ENCODE assay signal across 27 mouse cellular contexts in genomic region chr4:106584665-106585064, GRCm38 (mm10). TPM values are rescaled to one million over a fixed set of nuclear protein-coding genes. Genes with fewer than 3 reads are reported as not detected.
"Had no signal": no experiment of that assay in that cellular context is flagged by ENCODE, and none has a peak within 500 bp of the region (broad histone marks: within the 10 kb centered on the region; RNA-seq: fewer than 3 reads in every experiment).

No protein-coding gene starts in this region.

- H3K9me3 ChIP-seq: lung, embryonic 15.5 days; megakaryocyte, embryonic 14.5 days; midbrain, embryonic 13.5 days; midbrain, embryonic 15.5 days; neural tube, embryonic 13.5 days; neural tube, embryonic 15.5 days had no signal

- H3K27me3 ChIP-seq: lung, embryonic 15.5 days; megakaryocyte, embryonic 14.5 days; midbrain, embryonic 13.5 days; midbrain, embryonic 15.5 days; neural tube, embryonic 13.5 days; neural tube, embryonic 15.5 days had no signal

- H3K4me1 ChIP-seq: midbrain, embryonic 13.5 days; midbrain, embryonic 15.5 days; neural tube, embryonic 13.5 days; neural tube, embryonic 15.5 days had no signal

- H3K27ac ChIP-seq: lung, embryonic 15.5 days; macrophage; midbrain, embryonic 13.5 days; midbrain, embryonic 15.5 days; neural tube, embryonic 13.5 days; neural tube, embryonic 15.5 days had no signal

- H3K4me2 ChIP-seq: lung, embryonic 15.5 days; midbrain, embryonic 11.5 days; midbrain, embryonic 13.5 days; midbrain, embryonic 15.5 days; neural tube, embryonic 13.5 days; neural tube, embryonic 15.5 days had no signal

- DNase-seq: lung, adult 2 months; lung, postnatal 14 days; lung, postnatal 36 days; retina, postnatal 1 day; right cerebral cortex, adult 18-20 months; right cerebral cortex, postnatal 25 days; right cerebral cortex, postnatal 4 days; spleen, adult 18-20 months; thymus, adult 18-20 months; thymus, postnatal 14 days; thymus, postnatal 36 days had no signal

- ATAC-seq: lung, postnatal 0 days; midbrain, embryonic 13.5 days; midbrain, embryonic 15.5 days had no signal

- H3K4me3 ChIP-seq: lung, embryonic 15.5 days; megakaryocyte, embryonic 14.5 days; midbrain, embryonic 13.5 days; midbrain, embryonic 15.5 days; neural tube, embryonic 13.5 days; neural tube, embryonic 15.5 days had no signal

- H3K9ac ChIP-seq: lung, embryonic 15.5 days; midbrain, embryonic 13.5 days; midbrain, embryonic 15.5 days; neural tube, embryonic 13.5 days; neural tube, embryonic 15.5 days had no signal

RNA-seq across cellular contexts. Expression of gene Lexm, which starts 32.4 kb away (rescaled TPM):
- total RNA-seq: megakaryocyte progenitor cell, adult 5-6 weeks; midbrain, postnatal 0 days; monocyte, adult 5-6 weeks had no signal
- polyA plus RNA-seq: lung, adult 2 months; lung, embryonic 15.5 days; lung, postnatal 0 days; macrophage; midbrain, embryonic 15.5 days; midbrain, postnatal 0 days; neural tube, embryonic 15.5 days; small intestine, adult 2 months; stomach, embryonic 14.5 days; stomach, embryonic 16.5 days; thymus, postnatal 0 days had no signal

RNA-seq across cellular contexts. Expression of gene Ttc22, which starts 37.6 kb away (rescaled TPM):
- total RNA-seq: megakaryocyte progenitor cell, adult 5-6 weeks; monocyte, adult 5-6 weeks had no signal
- polyA plus RNA-seq: macrophage; midbrain, embryonic 11.5 days had no signal
